Mouse (Mus musculus): ENCODE data around the gene Crybg2.

GRCm38 (mm10) chr4:134136280-134136926, 75.8 kb downstream of the Crybg2 start:
- TF ChIP-seq CTCF (IDR thresholded peaks at IDR 0.05 in 2 of 3, conservative IDR thresholded peaks at IDR 0.05 in 1 of 3; ENCODE audit: control insufficient read depth in 1 of 3, insufficient read depth in 1 of 3, low read depth in 2 of 3, low read length in 3 of 3, poor library complexity in 1 of 3, severe bottlenecking in 1 of 3) (no peak), HCFC1 (IDR thresholded peaks at IDR 0.05; ENCODE audit: low read depth, low read length) (no peak), MAX (IDR thresholded peaks at IDR 0.05; ENCODE audit: low read length) (peak; percentile 40; the same call in 1 of the 2 replicates), POLR2A (IDR thresholded peaks at IDR 0.05; ENCODE audit: control insufficient read depth in 1 of 2, insufficient read depth in 1 of 2, low read depth in 1 of 2, low read length in 2 of 2, poor library complexity in 1 of 2) (no peak), BHLHE40 (IDR thresholded peaks at IDR 0.05; ENCODE audit: borderline replicate concordance, low read depth, low read length) (no peak)

All from MEL (cell line).